In genomic region chr4:100776043-100776870, GRCm38 (mm10) we compare ENCODE assay signal across 8 mouse cellular contexts. TPM values are rescaled to one million over a fixed set of nuclear protein-coding genes. Genes with fewer than 3 reads are reported as not detected.
DNase-seq lines count a peak whose midpoint lies in the region; ATAC-seq lines count a peak whose summit lies in the region.

Gene Cachd1 (plus strand): TSS chr4:100776675.

- peak; percentile 67 for DNase-seq in R1 (ENCODE audit: low read depth, low spot score)
- peak; percentile 16 for DNase-seq in cerebellum, adult 9-11 months
- DNase-seq in frontal cortex, postnatal 14 days (ENCODE audit: low spot score in 2 of 2), result peak; percentile 25 to 42
- peak; percentile 35 for DNase-seq in layer of hippocampus, adult 9-11 months
- peak; percentile 82 for DNase-seq in lung, postnatal 10 days
- DNase-seq in skeletal muscle tissue, adult 2 months (ENCODE audit: low read depth, low spot score), result peak; percentile 49
- no peak for DNase-seq in natural killer cell, adult 2 months (ENCODE audit: low spot score in 2 of 2)

- peak; percentile 41 to 61 for ATAC-seq in hematopoietic stem cell, adult 5-6 weeks (replicated peaks in 1 of 2; ENCODE audit: insufficient read depth in 1 of 2, low FRiP score in 2 of 2, low TSS enrichment in 1 of 2, low read depth in 1 of 2, poor library complexity in 2 of 2, severe bottlenecking in 2 of 2)

RNA-seq across cellular contexts. Expression of gene Cachd1, which starts in this region (rescaled TPM):
- 0.31 and 12.9 TPM in 2 replicates for total RNA-seq in hematopoietic stem cell, adult 5-6 weeks (2017)

Comparison
In these comparisons a context has a peak if more than half of its experiments do, and no peak if none do; other contexts are left out.
1. DNase-seq: peak in R1 (single experiment), cerebellum, adult 9-11 months (single experiment), frontal cortex, postnatal 14 days (2 of 2), layer of hippocampus, adult 9-11 months (single experiment), lung, postnatal 10 days (single experiment) and skeletal muscle tissue, adult 2 months (single experiment); none in natural killer cell, adult 2 months (0 of 2).